Mouse (Mus musculus) spleen, postnatal 4 days (tissue): ENCODE data around the gene 9130008F23Rik.
A peak's percentile ranks its signal among the peaks of the same experiment; 100 is the strongest.

Experiments
- DNase-seq, 2 experiments: peaks; one replicate each; pipeline ENCODE4 v3.0.0; 2022; ENCODE audit warnings: low spot score in 2 of 2

9130008F23Rik gene

GRCm38 (mm10) chr17:40879924-40880691 is at the start of gene 9130008F23Rik:
TSS of gene 9130008F23Rik (minus strand) at chr17:40880559.
- DNase-seq = peak; percentile 38 to 71

GRCm38 (mm10) chr17:40915499-40915898 is 35.1 kb upstream of the 9130008F23Rik start:
- no peak for DNase-seq

- no peak for DNase-seq
Observed at GRCm38 (mm10) chr17:40914250-40914649, 33.9 kb upstream of the 9130008F23Rik start, which contains the start of gene Glyatl3. TSS of gene Glyatl3 (minus strand) at chr17:40914350.

- DNase-seq = no peak
Observed at GRCm38 (mm10) chr17:40904721-40905154, 24.4 kb upstream of the 9130008F23Rik start.

GRCm38 (mm10) chr17:40904056-40904597 is 23.8 kb upstream of the 9130008F23Rik start:
- DNase-seq = no peak

GRCm38 (mm10) chr17:40903345-40903744 is 23.0 kb upstream of the 9130008F23Rik start:
- no peak for DNase-seq

GRCm38 (mm10) chr17:40899783-40900363 is 19.5 kb upstream of the 9130008F23Rik start:
- DNase-seq = no peak

- no peak for DNase-seq
Observed at GRCm38 (mm10) chr17:40896863-40897262, 16.5 kb upstream of the 9130008F23Rik start.

- DNase-seq = peak in 1 of 2 experiments; percentile 7
Observed at GRCm38 (mm10) chr17:40887849-40888536, 7.6 kb upstream of the 9130008F23Rik start.

GRCm38 (mm10) chr17:40885155-40885554 is 4.8 kb upstream of the 9130008F23Rik start:
- peak in 1 of 2 experiments; percentile 6 for DNase-seq

- peak in 1 of 2 experiments; percentile 35 for DNase-seq
Observed at GRCm38 (mm10) chr17:40882172-40882571, 1.8 kb upstream of the 9130008F23Rik start.

- DNase-seq = no peak
Observed at GRCm38 (mm10) chr17:40879528-40879923, 833 bp downstream of the 9130008F23Rik start.

GRCm38 (mm10) chr17:40877741-40878140 is 2.6 kb downstream of the 9130008F23Rik start:
- no peak for DNase-seq

- no peak for DNase-seq
Observed at GRCm38 (mm10) chr17:40875568-40875967, 4.8 kb downstream of the 9130008F23Rik start.

GRCm38 (mm10) chr17:40874701-40875100 is 5.7 kb downstream of the 9130008F23Rik start:
- no peak for DNase-seq

- no peak for DNase-seq
Observed at GRCm38 (mm10) chr17:40873582-40874011, 6.8 kb downstream of the 9130008F23Rik start.

GRCm38 (mm10) chr17:40872626-40873025 is 7.7 kb downstream of the 9130008F23Rik start:
- no peak for DNase-seq

GRCm38 (mm10) chr17:40868952-40869747 is 11.2 kb downstream of the 9130008F23Rik start:
- no peak for DNase-seq

- no peak for DNase-seq
Observed at GRCm38 (mm10) chr17:40855065-40855464, 25.3 kb downstream of the 9130008F23Rik start.

- no peak for DNase-seq
Observed at GRCm38 (mm10) chr17:40837308-40837707, 43.1 kb downstream of the 9130008F23Rik start.

GRCm38 (mm10) chr17:40831870-40832269 is 48.5 kb downstream of the 9130008F23Rik start:
- no peak for DNase-seq
